In the genomic region with DNA sequence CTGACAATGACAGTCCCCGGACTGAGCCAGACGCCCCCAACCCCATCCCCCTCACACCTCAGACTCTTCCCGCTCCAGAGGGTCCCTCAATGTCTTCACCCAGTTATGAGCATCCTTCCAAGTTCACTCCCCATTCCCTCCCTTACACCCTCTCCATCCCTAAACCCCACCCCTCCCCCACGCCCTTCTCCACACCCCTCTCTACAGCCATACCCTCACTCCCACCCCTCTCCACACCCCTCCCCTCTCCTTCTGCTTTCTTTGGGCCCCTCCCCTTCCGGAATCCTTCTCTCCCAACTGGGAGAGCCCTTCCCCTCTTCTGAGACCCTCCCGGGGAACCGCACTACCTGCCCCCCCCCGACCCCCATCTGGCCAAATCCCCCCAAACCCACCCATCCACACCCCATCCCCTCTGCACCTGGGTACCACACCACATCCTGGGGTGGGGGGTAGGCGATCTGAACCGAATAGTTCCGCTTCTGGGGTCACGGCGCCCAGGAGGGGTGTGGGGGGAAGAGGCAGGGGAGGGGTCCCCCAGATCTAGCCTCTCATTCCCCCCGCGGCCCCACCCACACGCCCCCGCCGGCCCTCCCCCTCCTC, we compare ENCODE assay signal across 10 mouse cellular contexts. TPM values are rescaled to one million over a fixed set of nuclear protein-coding genes. Genes with fewer than 3 reads are reported as not detected.
A peak's percentile ranks its signal among the peaks of the same experiment; 100 is the strongest.
DNase-seq lines count a peak whose midpoint lies in the region; ATAC-seq and TF ChIP-seq lines count a peak whose summit lies in the region.
"Had no signal": no experiment of that assay in that cellular context is flagged by ENCODE, and none has a peak within 500 bp of the region (broad histone marks: within the 10 kb centered on the region; RNA-seq: fewer than 3 reads in every experiment).

No protein-coding gene starts in this region.

- WGBS in hindbrain, embryonic 11.5 days: 8% methylated on average over 15 of the region's 18 CpGs
- 3% methylated on average over 18 of the region's 18 CpGs for WGBS in midbrain, embryonic 14.5 days

- no peak overlapping the region for H3K27ac ChIP-seq in cortical plate, adult 2 months (ENCODE audit: insufficient read depth, low read length)
- H3K27ac ChIP-seq in hindbrain, embryonic 11.5 days (ENCODE audit: low read depth, low read length): 0 out of 2 replicates have a peak overlapping the region, but pooled peaks have one; percentile 30
- peak overlapping the region; percentile 93 for H3K27ac ChIP-seq in midbrain, embryonic 14.5 days (replicated peaks; ENCODE audit: low read depth, low read length)

- H3K9me3 ChIP-seq in hindbrain, embryonic 11.5 days (ENCODE audit: control insufficient read depth, low read length): no peaks in the 10 kb centered on the region
- H3K9me3 ChIP-seq in midbrain, embryonic 14.5 days (ENCODE audit: control insufficient read depth, low read length): no peaks in the 10 kb centered on the region

- ATAC-seq in hindbrain, embryonic 11.5 days (ENCODE audit: low FRiP score): peak; percentile 67
- peak; percentile 51 for ATAC-seq in midbrain, embryonic 14.5 days (ENCODE audit: low FRiP score, low TSS enrichment)
- no peak for ATAC-seq in megakaryocyte progenitor cell, adult 5-6 weeks (replicated peaks; ENCODE audit: poor library complexity)

- DNase-seq in ES-CJ7 (ENCODE audit: low read depth, low spot score) (peak; percentile 63), liver (no peak)
- peak; percentile 61 for DNase-seq in hindbrain, embryonic 11.5 days (ENCODE audit: low spot score)
- peak; percentile 69 for DNase-seq in midbrain, embryonic 14.5 days
- no peak for DNase-seq in ovary, postnatal 14 days (ENCODE audit: low spot score)
- DNase-seq: kidney, adult 2 months; lung, embryonic 14.5 days; thymus, adult 18-20 months had no signal

- H3K27me3 ChIP-seq in hindbrain, embryonic 11.5 days (ENCODE audit: control insufficient read depth, insufficient read depth, low read length): peaks cover 20% of the 10 kb centered on the region
- H3K27me3 ChIP-seq in midbrain, embryonic 14.5 days (ENCODE audit: control insufficient read depth, insufficient read depth, low read length): peaks cover 9% of the 10 kb centered on the region; the same call in 1 of the 2 replicates

- no peak for TF ChIP-seq POLR2A in cortical plate, adult 2 months (IDR thresholded peaks at IDR 0.05; ENCODE audit: extremely low read depth, insufficient read depth, low read length)

- no peaks in the 10 kb centered on the region for H3K36me3 ChIP-seq in hindbrain, embryonic 11.5 days (ENCODE audit: control insufficient read depth, insufficient read depth, low read length)
- H3K36me3 ChIP-seq in midbrain, embryonic 14.5 days (ENCODE audit: control insufficient read depth, insufficient read depth, low read length): peaks cover 46% of the 10 kb centered on the region

- no peak overlapping the region for H3K9ac ChIP-seq in hindbrain, embryonic 11.5 days (ENCODE audit: low read depth, low read length)
- H3K9ac ChIP-seq in midbrain, embryonic 14.5 days (replicated peaks; ENCODE audit: low read length): peak overlapping the region; percentile 71
- H3K9ac ChIP-seq: lung, embryonic 14.5 days had no signal

- H3K4me3 ChIP-seq in cortical plate, adult 2 months (ENCODE audit: insufficient read depth, low read length): peak overlapping the region; percentile 38
- H3K4me3 ChIP-seq in hindbrain, embryonic 11.5 days (ENCODE audit: low read depth, low read length): peak overlapping the region; percentile 16
- peak overlapping the region; percentile 51 for H3K4me3 ChIP-seq in midbrain, embryonic 14.5 days (replicated peaks; ENCODE audit: low read depth, low read length)

- TF ChIP-seq CTCF in cortical plate, adult 2 months (IDR thresholded peaks at IDR 0.05; ENCODE audit: extremely low read depth, insufficient read depth, low read length): no peak

- peak overlapping the region; percentile 47 for H3K4me2 ChIP-seq in hindbrain, embryonic 11.5 days (replicated peaks; ENCODE audit: low read depth, low read length)
- H3K4me2 ChIP-seq in midbrain, embryonic 14.5 days (ENCODE audit: low read length): peak overlapping the region; percentile 86
- H3K4me2 ChIP-seq: lung, embryonic 14.5 days had no signal

- peaks cover 23% of the 10 kb centered on the region for H3K4me1 ChIP-seq in cortical plate, adult 2 months (ENCODE audit: control insufficient read depth, insufficient read depth, low read length)
- H3K4me1 ChIP-seq in hindbrain, embryonic 11.5 days (replicated peaks; ENCODE audit: control insufficient read depth, insufficient read depth, low read length): peaks cover 3% of the 10 kb centered on the region; the same call in 1 of the 2 replicates
- H3K4me1 ChIP-seq in midbrain, embryonic 14.5 days (ENCODE audit: control insufficient read depth, insufficient read depth, low read length): peaks cover 29% of the 10 kb centered on the region

RNA-seq across cellular contexts. Expression of gene Celf5, which starts 10.0 kb away (rescaled TPM):
- polyA plus RNA-seq in cortical plate, adult 2 months (2012; rRNA removed): 307 and 309 TPM in 2 replicates
- polyA plus RNA-seq in hindbrain, embryonic 11.5 days (2014; fragmentation: Nextera tagmentation; extraction: Ambion mirVana): 12.7 and 13.7 TPM in 2 replicates
- 61.3 and 117 TPM in 2 replicates for polyA plus RNA-seq in midbrain, embryonic 14.5 days (2014; fragmentation: Nextera tagmentation; extraction: Ambion mirVana)
- 0.10 TPM in 1 of 2 replicates, not detected in the other for total RNA-seq in megakaryocyte progenitor cell, adult 5-6 weeks (2015)
- not detected in 2 replicates for total RNA-seq in megakaryocyte progenitor cell, adult 5-6 weeks (2017)

RNA-seq across cellular contexts. Expression of gene Nfic, which starts 17.1 kb away (rescaled TPM):
- 52.2 and 54.5 TPM in 2 replicates for polyA plus RNA-seq in cortical plate, adult 2 months (2012; rRNA removed)
- polyA plus RNA-seq in hindbrain, embryonic 11.5 days (2014; fragmentation: Nextera tagmentation; extraction: Ambion mirVana): 10.9 and 11.9 TPM in 2 replicates
- polyA plus RNA-seq in midbrain, embryonic 14.5 days (2014; fragmentation: Nextera tagmentation; extraction: Ambion mirVana): 11.2 and 13.7 TPM in 2 replicates
- 35.5 and 36.8 TPM in 2 replicates for total RNA-seq in megakaryocyte progenitor cell, adult 5-6 weeks (2015)
- 4.0 and 5.0 TPM in 2 replicates for total RNA-seq in megakaryocyte progenitor cell, adult 5-6 weeks (2017)

RNA-seq across cellular contexts. Expression of gene Ncln, which starts 23.7 kb away (rescaled TPM):
- 124 and 129 TPM in 2 replicates for polyA plus RNA-seq in cortical plate, adult 2 months (2012; rRNA removed)
- polyA plus RNA-seq in hindbrain, embryonic 11.5 days (2014; fragmentation: Nextera tagmentation; extraction: Ambion mirVana): 43.5 and 46.9 TPM in 2 replicates
- 51.6 and 51.8 TPM in 2 replicates for polyA plus RNA-seq in midbrain, embryonic 14.5 days (2014; fragmentation: Nextera tagmentation; extraction: Ambion mirVana)
- total RNA-seq in megakaryocyte progenitor cell, adult 5-6 weeks (2015): 81.2 and 99.2 TPM in 2 replicates
- total RNA-seq in megakaryocyte progenitor cell, adult 5-6 weeks (2017): 85.6 and 101 TPM in 2 replicates

RNA-seq across cellular contexts. Expression of gene S1pr4, which starts 27.4 kb away (rescaled TPM):
- polyA plus RNA-seq in cortical plate, adult 2 months (2012; rRNA removed): 0.87 and 1.1 TPM in 2 replicates
- 0.15 and 0.24 TPM in 2 replicates for polyA plus RNA-seq in hindbrain, embryonic 11.5 days (2014; fragmentation: Nextera tagmentation; extraction: Ambion mirVana)
- 0.34 and 0.47 TPM in 2 replicates for polyA plus RNA-seq in midbrain, embryonic 14.5 days (2014; fragmentation: Nextera tagmentation; extraction: Ambion mirVana)
- total RNA-seq in megakaryocyte progenitor cell, adult 5-6 weeks (2015): 8.3 and 8.9 TPM in 2 replicates
- 6.2 and 9.5 TPM in 2 replicates for total RNA-seq in megakaryocyte progenitor cell, adult 5-6 weeks (2017)

RNA-seq across cellular contexts. Expression of gene Gna15, which starts 51.5 kb away (rescaled TPM):
- polyA plus RNA-seq in cortical plate, adult 2 months (2012; rRNA removed): 3.4 and 3.9 TPM in 2 replicates
- polyA plus RNA-seq in hindbrain, embryonic 11.5 days (2014; fragmentation: Nextera tagmentation; extraction: Ambion mirVana): 0.56 and 0.66 TPM in 2 replicates
- polyA plus RNA-seq in midbrain, embryonic 14.5 days (2014; fragmentation: Nextera tagmentation; extraction: Ambion mirVana): 0.69 and 0.88 TPM in 2 replicates
- total RNA-seq in megakaryocyte progenitor cell, adult 5-6 weeks (2015): 29.4 and 31.9 TPM in 2 replicates
- 28.7 and 28.9 TPM in 2 replicates for total RNA-seq in megakaryocyte progenitor cell, adult 5-6 weeks (2017)

Comparison
In these comparisons a context has a peak if more than half of its experiments do, and no peak if none do; other contexts are left out.
1. DNase-seq: peak in ES-CJ7 (single experiment), hindbrain, embryonic 11.5 days (single experiment) and midbrain, embryonic 14.5 days (single experiment); none in liver (single experiment) and ovary, postnatal 14 days (single experiment).
2. Peak in every context shown above with its lines, with median percentiles within 50 percentile points of each other: H3K4me3 ChIP-seq.